Mouse (Mus musculus): Measurements from ENCODE around the gene Fkbp10.

Gene Fkbp10

GRCm38 (mm10) chr11:100413541-100413940 lies 2.0 kb upstream of the Fkbp10 start:
- no peak for DNase-seq

- DNase-seq: peak; percentile 82
Measured at GRCm38 (mm10) chr11:100414021-100414913, 1.2 kb upstream of the Fkbp10 start, which contains the start of gene P3h4. Gene P3h4, minus strand, starts transcription at chr11:100414836.

- no peak for DNase-seq
Measured at GRCm38 (mm10) chr11:100421537-100421936, 6.0 kb downstream of the Fkbp10 start.

- no peak for DNase-seq
Measured at GRCm38 (mm10) chr11:100423836-100424235, 8.3 kb downstream of the Fkbp10 start.

- peak; percentile 76 for DNase-seq
Measured at GRCm38 (mm10) chr11:100425851-100426250, 10.4 kb downstream of the Fkbp10 start.

GRCm38 (mm10) chr11:100426820-100427219 lies 11.3 kb downstream of the Fkbp10 start:
- no peak for DNase-seq

- DNase-seq: no peak
Measured at GRCm38 (mm10) chr11:100428612-100429199, 13.2 kb downstream of the Fkbp10 start.

- no peak for DNase-seq
Measured at GRCm38 (mm10) chr11:100430052-100430451, 14.6 kb downstream of the Fkbp10 start.

GRCm38 (mm10) chr11:100432002-100432401 lies 16.5 kb downstream of the Fkbp10 start:
- DNase-seq: no peak

GRCm38 (mm10) chr11:100435678-100436246 lies 20.3 kb downstream of the Fkbp10 start:
- DNase-seq: no peak

GRCm38 (mm10) chr11:100437901-100438300 lies 22.4 kb downstream of the Fkbp10 start:
- no peak for DNase-seq

GRCm38 (mm10) chr11:100440691-100441522 lies 25.4 kb downstream of the Fkbp10 start:
- peak; percentile 90 for DNase-seq

- no peak for DNase-seq
Measured at GRCm38 (mm10) chr11:100441797-100442196, 26.3 kb downstream of the Fkbp10 start, which contains the start of the genes Nt5c3b and Klhl10. Gene Nt5c3b, minus strand, starts transcription at chr11:100441808. Gene Klhl10, plus strand, starts transcription at chr11:100441917.

GRCm38 (mm10) chr11:100442625-100443024 lies 27.1 kb downstream of the Fkbp10 start:
- no peak for DNase-seq

GRCm38 (mm10) chr11:100457247-100457646 lies 41.8 kb downstream of the Fkbp10 start:
- DNase-seq: no peak

GRCm38 (mm10) chr11:100457711-100458110 lies 42.2 kb downstream of the Fkbp10 start:
- DNase-seq: no peak

GRCm38 (mm10) chr11:100462699-100463098 lies 47.2 kb downstream of the Fkbp10 start:
- DNase-seq: no peak

GRCm38 (mm10) chr11:100465229-100465792 lies 49.8 kb downstream of the Fkbp10 start:
- no peak for DNase-seq

GRCm38 (mm10) chr11:100465833-100466232 lies 50.3 kb downstream of the Fkbp10 start:
- no peak for DNase-seq

- DNase-seq: no peak
Measured at GRCm38 (mm10) chr11:100471352-100472196, 56.1 kb downstream of the Fkbp10 start.

GRCm38 (mm10) chr11:100472197-100472934 lies 56.9 kb downstream of the Fkbp10 start, which contains the start of gene Klhl11:
Gene Klhl11, minus strand, starts transcription at chr11:100472741.
- DNase-seq: peak; percentile 92

Data from thymus, postnatal 14 days (tissue).